Mouse (Mus musculus) thymus, postnatal 14 days (tissue): ENCODE measurements at regions not wholly inside any gene's neighbourhood (a gene's known extent, or its start where the extent isn't known, plus 50 kb on each side); places are given as distances from the start of the nearest gene placed in this dataset.

Source experiments
- DNase-seq: peaks from one replicate; pipeline ENCODE4 v3.0.0; 2021

- no peak for DNase-seq
These were observed 287.7 kb upstream of the Zfp507 start for GRCm38 (mm10) chr7:36090291-36091123.

GRCm38 (mm10) chr7:36087598-36087997, 284.8 kb upstream of the Zfp507 start:
- no peak for DNase-seq

- no peak for DNase-seq
These were observed 275.9 kb upstream of the Zfp507 start for GRCm38 (mm10) chr7:36078666-36079065.

GRCm38 (mm10) chr7:36078089-36078654, 275.4 kb upstream of the Zfp507 start:
- DNase-seq: no peak

- DNase-seq: no peak
These were observed 274.5 kb upstream of the Zfp507 start for GRCm38 (mm10) chr7:36077271-36077670.

GRCm38 (mm10) chr7:36076021-36076441, 273.2 kb upstream of the Zfp507 start:
- DNase-seq: no peak

GRCm38 (mm10) chr7:36071774-36072173, 269.0 kb upstream of the Zfp507 start:
- DNase-seq: no peak

GRCm38 (mm10) chr7:36066725-36067124, 263.9 kb upstream of the Zfp507 start:
- DNase-seq: no peak

GRCm38 (mm10) chr7:36061679-36062078, 258.9 kb upstream of the Zfp507 start:
- no peak for DNase-seq

- no peak for DNase-seq
These were observed 257.6 kb upstream of the Zfp507 start for GRCm38 (mm10) chr7:36060426-36060825.

- DNase-seq: no peak
These were observed 243.2 kb upstream of the Zfp507 start for GRCm38 (mm10) chr7:36046053-36046452.

GRCm38 (mm10) chr7:36031881-36032280, 229.1 kb upstream of the Zfp507 start:
- no peak for DNase-seq

GRCm38 (mm10) chr7:36023015-36023414, 220.2 kb upstream of the Zfp507 start:
- no peak for DNase-seq

GRCm38 (mm10) chr7:36022489-36022888, 219.7 kb upstream of the Zfp507 start:
- no peak for DNase-seq

- no peak for DNase-seq
These were observed 214.3 kb upstream of the Zfp507 start for GRCm38 (mm10) chr7:36016926-36017753.

GRCm38 (mm10) chr7:35996609-35997008, 193.8 kb upstream of the Zfp507 start:
- no peak for DNase-seq

GRCm38 (mm10) chr7:35992511-35992910, 189.7 kb upstream of the Zfp507 start:
- peak; percentile 26 for DNase-seq

GRCm38 (mm10) chr7:35991141-35991540, 188.3 kb upstream of the Zfp507 start:
- peak; percentile 12 for DNase-seq

- DNase-seq: no peak
These were observed 186.7 kb upstream of the Zfp507 start for GRCm38 (mm10) chr7:35989456-35989855.

- no peak for DNase-seq
These were observed 185.8 kb upstream of the Zfp507 start for GRCm38 (mm10) chr7:35988449-35989109.

- DNase-seq: no peak
These were observed 175.2 kb upstream of the Zfp507 start for GRCm38 (mm10) chr7:35977986-35978385.

GRCm38 (mm10) chr7:35958731-35959130, 155.9 kb upstream of the Zfp507 start:
- no peak for DNase-seq

GRCm38 (mm10) chr7:35958052-35958451, 155.2 kb upstream of the Zfp507 start:
- no peak for DNase-seq
